Mouse (Mus musculus) lung, postnatal 0 days (tissue): Measurements from ENCODE around the gene Kcnv2.

Source experiments
- CTCF ChIP-seq: IDR thresholded peaks from 2 replicates; pipeline ENCODE4 v1.5.1; 2016; ENCODE audit warnings: antibody characterized with exemption, mild to moderate bottlenecking
- EP300 ChIP-seq: IDR thresholded peaks from 2 replicates; pipeline ENCODE4 v1.6.1; 2016; ENCODE audit warnings: antibody characterized with exemption, mild to moderate bottlenecking, control low read depth

DNA sequence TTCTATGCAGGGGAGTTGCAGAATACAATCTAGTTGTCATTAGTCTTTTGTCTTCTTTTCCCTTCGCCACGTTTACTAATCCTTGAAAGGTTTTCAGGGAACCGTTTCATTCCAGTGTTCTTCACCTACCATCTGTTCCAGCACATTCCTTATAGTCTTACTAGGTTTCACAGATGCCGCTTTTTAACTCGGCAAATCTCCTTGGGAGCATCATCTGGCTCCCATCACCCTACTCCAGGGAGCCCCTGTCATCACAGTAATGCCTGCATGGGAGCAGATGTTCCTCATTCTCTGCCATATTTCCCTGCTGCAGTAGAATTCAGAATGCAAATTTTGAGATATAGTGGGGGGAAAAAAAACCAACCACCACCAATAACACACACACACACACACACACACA lies 5.1 kb upstream of the Kcnv2 start:
- TF ChIP-seq CTCF (no peak), EP300 (no peak)
